Comparison of ENCODE assay signal across 21 mouse cellular contexts in the genomic region with DNA sequence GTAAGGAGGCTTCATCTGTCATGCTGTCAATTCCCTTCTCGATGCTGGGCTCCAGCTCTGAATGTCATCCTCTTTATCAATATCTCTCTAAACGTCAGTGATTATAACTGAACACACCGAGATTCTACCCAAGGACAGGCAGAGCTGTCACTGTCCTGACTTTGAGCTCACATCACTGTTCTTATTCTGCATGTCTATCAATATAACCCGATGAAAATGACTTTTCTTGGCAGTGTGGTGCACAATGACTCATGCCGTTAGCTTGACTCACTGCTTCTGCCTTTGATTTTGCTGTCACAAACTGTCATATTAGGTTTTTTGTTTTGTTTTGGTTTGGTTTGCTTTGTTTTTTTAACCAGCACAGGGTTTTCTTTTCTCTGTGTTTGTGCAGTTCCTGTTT.
DNase-seq lines count a peak whose midpoint lies in the region; ATAC-seq and TF ChIP-seq lines count a peak whose summit lies in the region.
"Had no signal": no experiment of that assay in that cellular context is flagged by ENCODE, and none has a peak within 500 bp of the region (broad histone marks: within the 10 kb centered on the region; RNA-seq: fewer than 3 reads in every experiment).

No protein-coding gene starts in this region.

- no peak overlapping the region for H3K4me3 ChIP-seq in hindbrain, embryonic 16.5 days (ENCODE audit: low read length)
- no peak overlapping the region for H3K4me3 ChIP-seq in hindbrain, postnatal 0 days (ENCODE audit: low read length)
- H3K4me3 ChIP-seq: heart, embryonic 12.5 days; limb, embryonic 13.5 days; liver, embryonic 13.5 days; neural tube, embryonic 15.5 days had no signal

- no peaks in the 10 kb centered on the region for H3K4me1 ChIP-seq in hindbrain, embryonic 16.5 days (ENCODE audit: control insufficient read depth, insufficient read depth, low read depth, low read length)
- H3K4me1 ChIP-seq in hindbrain, postnatal 0 days (ENCODE audit: insufficient read depth, low read length): no peaks in the 10 kb centered on the region
- H3K4me1 ChIP-seq: heart, embryonic 12.5 days; limb, embryonic 13.5 days; liver, embryonic 13.5 days; neural tube, embryonic 15.5 days had no signal

- H3K4me2 ChIP-seq in hindbrain, embryonic 16.5 days (ENCODE audit: low read length): no peak overlapping the region
- H3K4me2 ChIP-seq in hindbrain, postnatal 0 days (ENCODE audit: low read depth, low read length): no peak overlapping the region
- H3K4me2 ChIP-seq: heart, embryonic 12.5 days; limb, embryonic 13.5 days; liver, embryonic 13.5 days; lung, embryonic 14.5 days; neural tube, embryonic 15.5 days had no signal

- H3K27ac ChIP-seq in hindbrain, embryonic 16.5 days (ENCODE audit: low read depth, low read length): no peak overlapping the region
- no peak overlapping the region for H3K27ac ChIP-seq in hindbrain, postnatal 0 days
- H3K27ac ChIP-seq: limb, embryonic 13.5 days; liver, embryonic 13.5 days; neural tube, embryonic 15.5 days had no signal

- TF ChIP-seq CTCF in hindbrain, postnatal 0 days (IDR thresholded peaks at IDR 0.05; ENCODE audit: low read depth): no peak

- no peaks in the 10 kb centered on the region for H3K9me3 ChIP-seq in hindbrain, embryonic 16.5 days (ENCODE audit: control insufficient read depth, low read length)
- no peaks in the 10 kb centered on the region for H3K9me3 ChIP-seq in hindbrain, postnatal 0 days (ENCODE audit: low read length)
- H3K9me3 ChIP-seq: heart, embryonic 12.5 days; limb, embryonic 13.5 days; liver, embryonic 13.5 days; neural tube, embryonic 15.5 days had no signal

- no peaks in the 10 kb centered on the region for H3K36me3 ChIP-seq in hindbrain, embryonic 16.5 days (ENCODE audit: control insufficient read depth, insufficient read depth, low read length)
- H3K36me3 ChIP-seq in hindbrain, postnatal 0 days (ENCODE audit: insufficient read depth, low read length): no peaks in the 10 kb centered on the region
- H3K36me3 ChIP-seq: heart, embryonic 12.5 days; limb, embryonic 13.5 days; liver, embryonic 13.5 days; neural tube, embryonic 15.5 days had no signal

- no peaks in the 10 kb centered on the region for H3K27me3 ChIP-seq in hindbrain, embryonic 16.5 days (replicated peaks; ENCODE audit: control insufficient read depth, insufficient read depth, low read length)
- no peaks in the 10 kb centered on the region for H3K27me3 ChIP-seq in hindbrain, postnatal 0 days (ENCODE audit: insufficient read depth, low read length)
- H3K27me3 ChIP-seq: heart, embryonic 12.5 days; limb, embryonic 13.5 days; liver, embryonic 13.5 days; neural tube, embryonic 15.5 days had no signal

- intact Hi-C loops in heart, postnatal 14 days (cut with DNase I): no loop called here

- no peak overlapping the region for H3K9ac ChIP-seq in hindbrain, embryonic 16.5 days (ENCODE audit: low read depth, low read length)
- H3K9ac ChIP-seq in hindbrain, postnatal 0 days (replicated peaks; ENCODE audit: low read length): no peak overlapping the region
- H3K9ac ChIP-seq: heart, embryonic 12.5 days; limb, embryonic 13.5 days; liver, embryonic 13.5 days; lung, embryonic 14.5 days; neural tube, embryonic 15.5 days had no signal

- 76% methylated on average over 5 of the region's 5 CpGs for WGBS in hindbrain, embryonic 16.5 days
- 61% methylated on average over 5 of the region's 5 CpGs for WGBS in hindbrain, postnatal 0 days

- peak; percentile 6 to 31 for DNase-seq in adrenal gland, adult (ENCODE audit: inconsistent age in 2 of 2, low spot score in 1 of 2)
- no peak for DNase-seq in adrenal gland, postnatal 14 days
- DNase-seq in hindbrain, postnatal 0 days (ENCODE audit: low spot score): no peak
- peak; percentile 2 to 5 for DNase-seq in right cerebral cortex, adult 2 months (ENCODE audit: low spot score in 2 of 2)
- DNase-seq in right cerebral cortex, postnatal 25 days: no peak
- DNase-seq in T-cell, adult 2 months (ENCODE audit: low spot score): no peak
- no peak for DNase-seq in heart, postnatal 14 days
- DNase-seq: cerebellum, adult 18-20 months; embryo, embryonic 11 days; heart, adult 11 months; kidney, adult 18-20 months; kidney, postnatal 10 days; liver, embryonic 13.5 days; lung, embryonic 14.5 days; lung, postnatal 4 days; thymus, postnatal 36 days had no signal

- 0 out of 2 replicates have a peak, but pooled peaks have one; percentile 34 for ATAC-seq in hindbrain, embryonic 16.5 days
- no peak for ATAC-seq in hindbrain, postnatal 0 days
- ATAC-seq: CD4-positive, CD25-positive, alpha-beta regulatory T cell, adult 4 months had no signal

Comparison
In these comparisons a context has a peak if more than half of its experiments do, and no peak if none do; other contexts are left out.
1. DNase-seq: peak in adrenal gland, adult (2 of 2) and right cerebral cortex, adult 2 months (2 of 2); none in adrenal gland, postnatal 14 days (single experiment), hindbrain, postnatal 0 days (single experiment), right cerebral cortex, postnatal 25 days (single experiment), T-cell, adult 2 months (single experiment) and heart, postnatal 14 days (0 of 2).